Mouse (Mus musculus) lung, postnatal 14 days (tissue): ENCODE measurements around the gene Gaa.
"Not testable (repeated sequence)": the region's sequence is repeated elsewhere in the genome, so short reads cannot be mapped to it uniquely, and the experiment has no call there.

Source experiments
- DNase-seq: peaks from one replicate; pipeline ENCODE4 v3.0.0; 2021

The Gaa gene

GRCm38 (mm10) chr11:119267768-119268556 is at the start of gene Gaa:
Gene Gaa (plus strand): TSS chr11:119267887.
- DNase-seq = peak; percentile 97

GRCm38 (mm10) chr11:119219816-119220465 is 47.7 kb upstream of the Gaa start:
- no peak for DNase-seq

GRCm38 (mm10) chr11:119221812-119222510 is 45.7 kb upstream of the Gaa start:
- DNase-seq = no peak

- DNase-seq = peak; percentile 75
Observed at GRCm38 (mm10) chr11:119223124-119223890, 44.4 kb upstream of the Gaa start.

GRCm38 (mm10) chr11:119224926-119225325 is 42.8 kb upstream of the Gaa start:
- DNase-seq = no peak

- DNase-seq = no peak
Observed at GRCm38 (mm10) chr11:119225634-119226033, 42.1 kb upstream of the Gaa start.

- DNase-seq = no peak
Observed at GRCm38 (mm10) chr11:119227591-119227990, 40.1 kb upstream of the Gaa start.

- peak; percentile 76 for DNase-seq
Observed at GRCm38 (mm10) chr11:119228091-119228781, 39.5 kb upstream of the Gaa start, which contains the start of the genes Tbc1d16 and Ccdc40. Gene Tbc1d16 (minus strand): TSS chr11:119228499. Gene Ccdc40 (plus strand): TSS chr11:119228572.

DNA sequence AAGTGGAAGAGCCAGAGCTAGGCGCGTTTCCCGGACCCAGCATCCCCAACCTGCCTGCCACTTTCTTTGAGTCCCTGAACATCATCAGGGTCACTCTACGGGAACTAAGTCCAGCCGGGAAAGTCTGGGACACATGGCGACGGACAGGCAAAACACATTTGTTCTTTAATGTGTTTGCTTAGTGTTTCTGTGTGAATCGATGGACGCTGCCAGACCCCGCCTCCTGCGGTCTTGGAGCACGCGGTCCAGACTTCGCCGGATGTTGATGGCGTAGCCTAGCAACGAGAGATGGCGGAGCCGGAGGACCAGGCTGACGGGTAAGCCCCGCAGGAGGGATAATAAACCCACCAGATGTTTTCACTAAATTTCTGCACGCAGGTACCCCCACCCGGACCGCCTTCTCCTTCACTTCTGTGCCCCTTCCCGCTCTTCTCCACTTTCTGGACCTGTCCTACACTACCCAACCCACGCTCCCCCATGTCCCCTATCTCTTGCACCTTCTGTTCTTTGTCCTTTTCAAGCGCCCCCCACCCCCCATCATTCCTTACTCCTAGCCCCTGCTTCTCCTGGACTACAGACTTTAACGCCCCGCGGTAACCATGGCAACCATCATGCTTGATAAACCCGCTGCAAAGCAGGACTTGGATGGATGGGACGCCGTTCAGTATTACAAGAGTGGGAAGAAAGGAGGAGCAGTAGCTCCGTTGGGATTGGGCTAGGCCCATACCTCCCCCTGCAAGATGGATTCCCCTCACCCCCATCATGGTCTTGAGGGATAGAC is 38.7 kb upstream of the Gaa start:
- DNase-seq = peak; percentile 75

- no peak for DNase-seq
Observed at GRCm38 (mm10) chr11:119234770-119235169, 32.9 kb upstream of the Gaa start.

DNA sequence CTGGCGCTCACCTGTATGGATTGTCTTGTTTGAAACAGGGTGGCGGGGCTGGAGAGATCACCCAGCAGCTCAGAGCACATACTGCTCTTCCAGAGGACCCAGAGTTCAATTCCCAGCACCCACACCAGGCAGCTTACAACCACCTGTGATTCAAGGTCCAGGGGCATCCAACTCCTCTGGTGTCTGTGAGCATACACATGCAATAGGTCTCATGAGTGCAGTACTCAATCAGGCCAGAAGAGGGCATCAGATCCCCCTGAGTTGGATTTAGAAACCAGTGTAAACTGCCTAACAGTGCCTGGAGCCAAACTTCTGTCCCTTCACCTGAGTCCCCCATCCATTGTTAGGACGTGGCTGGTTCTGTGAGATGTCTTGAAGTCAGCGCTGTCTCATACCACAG is 32.1 kb upstream of the Gaa start:
- peak; percentile 78 for DNase-seq

- no peak for DNase-seq
Observed at GRCm38 (mm10) chr11:119236354-119236753, 31.3 kb upstream of the Gaa start.

GRCm38 (mm10) chr11:119237007-119237406 is 30.7 kb upstream of the Gaa start:
- no peak for DNase-seq

GRCm38 (mm10) chr11:119237568-119238304 is 30.0 kb upstream of the Gaa start:
- DNase-seq = no peak

GRCm38 (mm10) chr11:119238305-119238721 is 29.4 kb upstream of the Gaa start:
- DNase-seq = peak; percentile 72

- DNase-seq = no peak
Observed at GRCm38 (mm10) chr11:119239480-119239879, 28.2 kb upstream of the Gaa start.

GRCm38 (mm10) chr11:119245543-119245942 is 22.1 kb upstream of the Gaa start:
- DNase-seq = not testable (repeated sequence)

- DNase-seq = peak; percentile 85
Observed at GRCm38 (mm10) chr11:119249011-119249410, 18.7 kb upstream of the Gaa start.

- no peak for DNase-seq
Observed at GRCm38 (mm10) chr11:119250998-119251397, 16.7 kb upstream of the Gaa start.

- DNase-seq = peak; percentile 59
Observed at GRCm38 (mm10) chr11:119252854-119253541, 14.7 kb upstream of the Gaa start.
